Mouse (Mus musculus) midbrain, embryonic 16.5 days (tissue): Measurements from ENCODE around the gene Nccrp1. TPM values are rescaled to one million over a fixed set of nuclear protein-coding genes. Genes with fewer than 3 reads are reported as not detected.
"Not testable (repeated sequence)": the region's sequence is repeated elsewhere in the genome, so short reads cannot be mapped to it uniquely, and the experiment has no call there.

Experiments
- ATAC-seq: fragments of 200-750 bp; cut with Nextera tagmentation; 2 replicates; pipeline ENCODE4 v1.8.0; 2017; ENCODE audit warnings: moderate TSS enrichment
- H3K27ac ChIP-seq: fragments of 300-500 bp; sonication (generic); 2 replicates; pipeline ENCODE4 v1.5.1; 2014; ENCODE audit warnings: mild to moderate bottlenecking, low read length, mixed read lengths
- H3K27me3 ChIP-seq: fragments of 300-500 bp; sonication (generic); 2 replicates; pipeline ENCODE4 v1.6.1; 2014; ENCODE audit warnings: low read depth, low read length, mixed read lengths; ENCODE audit not compliant: control insufficient read depth, insufficient read depth
- H3K36me3 ChIP-seq: fragments of 300-500 bp; sonication (generic); 2 replicates; pipeline ENCODE4 v1.6.1; 2014; ENCODE audit warnings: mild to moderate bottlenecking, low read length, moderate library complexity, mixed read lengths; ENCODE audit not compliant: control insufficient read depth, insufficient read depth
- H3K4me1 ChIP-seq: fragments of 300-500 bp; sonication (generic); 2 replicates; pipeline ENCODE4 v1.6.1; 2014; ENCODE audit warnings: mild to moderate bottlenecking, low read length, mixed read lengths; ENCODE audit not compliant: control insufficient read depth, insufficient read depth
- H3K4me2 ChIP-seq: fragments of 300-500 bp; sonication (generic); 2 replicates; pipeline ENCODE4 v1.6.1; 2014; ENCODE audit warnings: mild to moderate bottlenecking, low read length, mixed read lengths
- H3K4me3 ChIP-seq: fragments of 300-500 bp; sonication (generic); 2 replicates; pipeline ENCODE4 v1.5.1; 2014; ENCODE audit warnings: low read depth, mild to moderate bottlenecking, low read length, moderate library complexity, mixed read lengths
- H3K9ac ChIP-seq: fragments of 300-500 bp; sonication (generic); 2 replicates; pipeline ENCODE4 v1.6.1; 2014; ENCODE audit warnings: low read depth, low read length, mixed read lengths
- H3K9me3 ChIP-seq: fragments of 300-500 bp; sonication (generic); replicated peaks from 2 replicates; pipeline ENCODE4 v1.6.1; 2014; ENCODE audit warnings: mild to moderate bottlenecking, low read length, mixed read lengths; ENCODE audit not compliant: control insufficient read depth, poor library complexity, severe bottlenecking
- WGBS: fragments of 180-500 bp; shearing (Covaris S2); extraction: QIAGEN DNeasy Blood & Tissue Kit; methylation state at CpG from one replicate; pipeline ENCODE4 v1.1.7; 2014; 5-methylcytosine and 5-hydroxymethylcytosine counted together
- microRNA-seq: library from miRNA; unstranded; fragments of <30 nt; microRNA quantifications from one replicate; pipeline ENCODE4, GENCODE M21; 2017
- polyA plus RNA-seq: library from polyadenylated mRNA; unstranded; fragments of >200 nt; fragmentation: Nextera tagmentation; extraction: Ambion mirVana; gene quantifications from 2 replicates; pipeline ENCODE4 v1.2.1, GENCODE M21; 2015

Gene Nccrp1
- polyA plus RNA-seq, 1 experiment from 2014 or later, result 0.15 TPM

- no peaks in the 10 kb centered on the region; the same call in 1 of the 2 replicates for H3K27me3 ChIP-seq
- H3K9ac ChIP-seq, result no peak overlapping the region
- H3K4me3 ChIP-seq, result no peak overlapping the region
- no peaks in the 10 kb centered on the region for H3K36me3 ChIP-seq
- no peak overlapping the region for H3K27ac ChIP-seq
- H3K4me1 ChIP-seq, result no peaks in the 10 kb centered on the region
- WGBS, result 76% methylated on average over 8 of the region's 8 CpGs
- no peak overlapping the region for H3K4me2 ChIP-seq
- no peak for ATAC-seq
- H3K9me3 ChIP-seq, result no peaks in the 10 kb centered on the region
These were observed 35.6 kb downstream of the Nccrp1 start for GRCm38 (mm10) chr7:28511441-28511840.

- not testable (repeated sequence) for H3K27ac ChIP-seq, ATAC-seq, H3K4me2 ChIP-seq, H3K4me1 ChIP-seq, H3K9ac ChIP-seq, H3K36me3 ChIP-seq, H3K9me3 ChIP-seq, H3K27me3 ChIP-seq, H3K4me3 ChIP-seq
- 69% methylated on average over 8 of the region's 8 CpGs for WGBS
These were observed 36.6 kb downstream of the Nccrp1 start, which contains the start of gene Ifnl2 for GRCm38 (mm10) chr7:28510405-28510974. TSS of gene Ifnl2 (minus strand) at chr7:28510455.

GRCm38 (mm10) chr7:28509121-28509520 is 37.9 kb downstream of the Nccrp1 start:
- WGBS, result no CpG with 5 or more reads among the region's 2 CpGs

GRCm38 (mm10) chr7:28505585-28505984 is 41.5 kb downstream of the Nccrp1 start:
- Histone ChIP-seq H3K4me2 (no peak overlapping the region), H3K9ac (no peak overlapping the region), H3K27me3 (no peaks in the 10 kb centered on the region), H3K27ac (no peak overlapping the region), H3K4me1 (no peaks in the 10 kb centered on the region), H3K9me3 (no peaks in the 10 kb centered on the region; the same call in 1 of the 2 replicates), H3K36me3 (no peaks in the 10 kb centered on the region), H3K4me3 (no peak overlapping the region)
- 9% methylated on average over 5 of the region's 5 CpGs for WGBS
- ATAC-seq, result no peak

More at GRCm38 (mm10) chr7:28509121-28509520, 37.9 kb downstream of the Nccrp1 start:
- not testable (repeated sequence) for H3K9ac ChIP-seq, H3K36me3 ChIP-seq, H3K4me2 ChIP-seq, ATAC-seq, H3K27me3 ChIP-seq, H3K27ac ChIP-seq, H3K4me1 ChIP-seq, H3K4me3 ChIP-seq, H3K9me3 ChIP-seq

GRCm38 (mm10) chr7:28495426-28495825 is 51.6 kb downstream of the Nccrp1 start:
- 25% methylated on average over 11 of the region's 11 CpGs for WGBS
- Histone ChIP-seq H3K36me3 (no peaks in the 10 kb centered on the region), H3K27me3 (no peaks in the 10 kb centered on the region), H3K4me3 (no peak overlapping the region), H3K4me1 (no peaks in the 10 kb centered on the region), H3K9me3 (no peaks in the 10 kb centered on the region), H3K4me2 (no peak overlapping the region), H3K27ac (no peak overlapping the region; the same call in 1 of the 2 replicates), H3K9ac (no peak overlapping the region)
- peak; percentile 32; the same call in 1 of the 2 replicates for ATAC-seq

Small RNA genes within 50 kb of the gene (microRNA-seq; reads per million reads assigned to microRNA genes)
- 0.52 reads per million for gene Mir7049

Other genes with a start within 250 kb of the Nccrp1 start
- 16.3 and 16.5 TPM in 2 replicates for gene Dll3, start 245.0 kb downstream of the Nccrp1 start, polyA plus RNA-seq
- 119 and 123 TPM in 2 replicates for gene Timm50, start 235.2 kb downstream of the Nccrp1 start, polyA plus RNA-seq
- 108 and 111 TPM in 2 replicates for gene Supt5, start 208.5 kb downstream of the Nccrp1 start, polyA plus RNA-seq
- 414 and 435 TPM in 2 replicates for gene Rps16, start 196.6 kb downstream of the Nccrp1 start, polyA plus RNA-seq
- gene Plekhg2, start 174.7 kb downstream of the Nccrp1 start, polyA plus RNA-seq, result 22.9 and 23.1 TPM in 2 replicates
- 2.9 and 3.3 TPM in 2 replicates for gene Zfp36, start 167.0 kb downstream of the Nccrp1 start, polyA plus RNA-seq
- 39.6 and 40.3 TPM in 2 replicates for gene Med29, start 154.5 kb downstream of the Nccrp1 start, polyA plus RNA-seq
- gene Paf1, start 154.3 kb downstream of the Nccrp1 start, polyA plus RNA-seq, result 96.1 and 109 TPM in 2 replicates
- 2.8 and 3.5 TPM in 2 replicates for gene Gmfg, start 109.8 kb downstream of the Nccrp1 start, polyA plus RNA-seq
- gene Lrfn1, start 95.3 kb downstream of the Nccrp1 start, polyA plus RNA-seq, result 13.9 and 15.0 TPM in 2 replicates
- gene Ifnl2, start 36.8 kb downstream of the Nccrp1 start, polyA plus RNA-seq, result not detected in 2 replicates
- gene Ifnl3, start 24.4 kb downstream of the Nccrp1 start, polyA plus RNA-seq, result not detected in 2 replicates
- not detected in 2 replicates for gene Sycn, start 6.4 kb downstream of the Nccrp1 start, polyA plus RNA-seq
- 20.2 and 20.4 TPM in 2 replicates for gene Samd4b, start 50.9 kb upstream of the Nccrp1 start, polyA plus RNA-seq
- 18.1 and 19.1 TPM in 2 replicates for gene Pak4, start 50.9 kb upstream of the Nccrp1 start, polyA plus RNA-seq
- 0.26 TPM in 1 of 2 replicates, not detected in the other for gene Acp7, start 84.1 kb upstream of the Nccrp1 start, polyA plus RNA-seq
- gene Fbxo27, start 145.6 kb upstream of the Nccrp1 start, polyA plus RNA-seq, result 15.1 and 17.3 TPM in 2 replicates
- gene Fbxo17, start 169.6 kb upstream of the Nccrp1 start, polyA plus RNA-seq, result 3.2 and 5.2 TPM in 2 replicates
- gene Mrps12, start 194.6 kb upstream of the Nccrp1 start, polyA plus RNA-seq, result 95.8 and 99.4 TPM in 2 replicates
- gene Sars2, start 194.7 kb upstream of the Nccrp1 start, polyA plus RNA-seq, result 15.6 and 16.4 TPM in 2 replicates
- 0.61 and 0.95 TPM in 2 replicates for gene Ccer2, start 208.9 kb upstream of the Nccrp1 start, polyA plus RNA-seq
- gene Sirt2, start 219.5 kb upstream of the Nccrp1 start, polyA plus RNA-seq, result 117 and 121 TPM in 2 replicates
- 52.0 and 64.7 TPM in 2 replicates for gene Nfkbib, start 220.3 kb upstream of the Nccrp1 start, polyA plus RNA-seq
- gene Rinl, start 241.7 kb upstream of the Nccrp1 start, polyA plus RNA-seq, result 2.2 and 2.9 TPM in 2 replicates